ENCODE assay signal across 9 mouse cellular contexts in genomic region chr7:135768592-135768991, GRCm38 (mm10). TPM values are rescaled to one million over a fixed set of nuclear protein-coding genes. Genes with fewer than 3 reads are reported as not detected.
DNase-seq lines count a peak whose midpoint lies in the region; ATAC-seq and TF ChIP-seq lines count a peak whose summit lies in the region.
"Had no signal": no experiment of that assay in that cellular context is flagged by ENCODE, and none has a peak within 500 bp of the region (broad histone marks: within the 10 kb centered on the region; RNA-seq: fewer than 3 reads in every experiment).

No protein-coding gene starts in this region.

- no peak for TF ChIP-seq POLR2A in bone marrow macrophage, adult 2 months (IDR thresholded peaks at IDR 0.05; ENCODE audit: borderline replicate concordance, low read depth, low read length)

- no peaks in the 10 kb centered on the region for H3K9me3 ChIP-seq in ES-E14 (ENCODE audit: control insufficient read depth, insufficient read depth, low read depth, low read length)
- H3K9me3 ChIP-seq: midbrain, embryonic 12.5 days had no signal

- H3K36me3 ChIP-seq in ES-E14 (ENCODE audit: control insufficient read depth, insufficient read depth, low read length, poor library complexity, severe bottlenecking), result no peaks in the 10 kb centered on the region
- H3K36me3 ChIP-seq: midbrain, embryonic 12.5 days had no signal

- H3K9ac ChIP-seq in ES-E14 (ENCODE audit: insufficient read depth, low read depth, low read length, poor library complexity, severe bottlenecking), result no peak overlapping the region
- H3K9ac ChIP-seq: midbrain, embryonic 12.5 days had no signal

- TF ChIP-seq CTCF in bone marrow macrophage, adult 2 months (IDR thresholded peaks at IDR 0.05; ENCODE audit: low read depth, low read length), result peak; percentile 83

- peak; percentile 86 for ATAC-seq in erythroid progenitor cell, adult 5-6 weeks (replicated peaks; ENCODE audit: low FRiP score, poor library complexity, severe bottlenecking)

- DNase-seq in ES-E14 (ENCODE audit: low read depth, low spot score), result peak; percentile 54
- peak; percentile 85 to 92 for DNase-seq in heart, postnatal 36 days
- DNase-seq in layer of hippocampus, postnatal 10 days (ENCODE audit: low spot score in 2 of 2), result peak; percentile 90 to 91
- DNase-seq in lung, postnatal 36 days, result peak; percentile 95
- DNase-seq in right cerebral cortex, postnatal 25 days, result peak; percentile 61
- DNase-seq in urinary bladder, postnatal 25 days (ENCODE audit: low spot score), result peak; percentile 84

- H3K4me3 ChIP-seq in ES-E14 (ENCODE audit: insufficient read depth in 1 of 2, low read depth in 1 of 2, low read length in 2 of 2, poor library complexity in 1 of 2, severe bottlenecking in 1 of 2), result no peak overlapping the region
- H3K4me3 ChIP-seq in bone marrow macrophage, adult 2 months (ENCODE audit: insufficient read depth, low read length), result no peak overlapping the region
- H3K4me3 ChIP-seq: midbrain, embryonic 12.5 days had no signal

- no peak overlapping the region for H3K27ac ChIP-seq in ES-E14 (ENCODE audit: insufficient read depth, low read depth, low read length, poor library complexity, severe bottlenecking)
- H3K27ac ChIP-seq in bone marrow macrophage, adult 2 months (ENCODE audit: insufficient read depth, low read depth, low read length), result no peak overlapping the region
- H3K27ac ChIP-seq: midbrain, embryonic 12.5 days had no signal

- in situ Hi-C loops in ES-E14 (cut with MboI; ENCODE audit: low sequenced_read_pairs in 2 of 2, unreplicated experiment in 2 of 2), result no loop called here

- intact Hi-C loops in heart, postnatal 36 days (cut with DNase I), result no loop called here

- H3K4me1 ChIP-seq in ES-E14 (ENCODE audit: control insufficient read depth in 2 of 2, insufficient read depth in 2 of 2, low read length in 2 of 2, poor library complexity in 1 of 2), result no peaks in the 10 kb centered on the region
- H3K4me1 ChIP-seq in bone marrow macrophage, adult 2 months (ENCODE audit: control insufficient read depth, insufficient read depth, low read length), result peaks cover 23% of the 10 kb centered on the region

TF ChIP-seq in ES-E14, 5 proteins besides CTCF, POLR2A, EP300 and RAD21:
- TF ChIP-seq MAFK (IDR thresholded peaks at IDR 0.05; ENCODE audit: insufficient read depth, low read depth, low read length), result no peak

RNA-seq across cellular contexts. Expression of gene Mki67, which starts 52.4 kb away (rescaled TPM):
- 91.5 and 96.9 TPM in 2 replicates for total RNA-seq in ES-E14 (2012; rRNA removed)
- polyA plus RNA-seq in bone marrow macrophage, adult 2 months (2012; ENCODE audit: insufficient read depth, insufficient read length, missing spikeins), result 92.5 and 110 TPM in 2 replicates
- total RNA-seq in erythroid progenitor cell, adult 5-6 weeks (2015; ENCODE audit: low replicate concordance), result 3,888 and 3,969 TPM in 2 replicates
- total RNA-seq in erythroid progenitor cell, adult 5-6 weeks (2017; ENCODE audit: low replicate concordance), result 4,642 and 5,347 TPM in 2 replicates
- total RNA-seq in heart, postnatal 36 days (2021), result 1 to 10 TPM; 2.7 to 3.2 TPM
- 1 to 10 TPM; 9.9 TPM for total RNA-seq in layer of hippocampus, postnatal 10 days (2021)

Comparison
In these comparisons a context has a peak if more than half of its experiments do, and no peak if none do; other contexts are left out.
1. RNA of gene Mki67, which starts 52.4 kb away (total RNA-seq): 3,888 to 5,347 TPM in erythroid progenitor cell, adult 5-6 weeks; 91.5 to 96.9 TPM in ES-E14, 9.9 TPM in layer of hippocampus, postnatal 10 days and 2.7 to 3.2 TPM in heart, postnatal 36 days; every median in the first group is over 10 times any median in the second.
2. Peak in every context shown above with its lines, with median percentiles within 50 percentile points of each other: DNase-seq.